Mouse (Mus musculus): ENCODE measurements at regions not wholly inside any gene's neighbourhood (a gene's known extent, or its start where the extent isn't known, plus 50 kb on each side); places are given as distances from the start of the nearest gene placed in this dataset.
A peak's percentile ranks its signal among the peaks of the same experiment; 100 is the strongest.

GRCm38 (mm10) chr16:18683556-18683955 is 53.8 kb upstream of the Sept5 start:
- no peak for ATAC-seq (replicated peaks; ENCODE audit: low read depth, poor library complexity, severe bottlenecking)

GRCm38 (mm10) chr16:18686044-18686761 is 56.4 kb upstream of the Sept5 start:
- ATAC-seq (replicated peaks; ENCODE audit: low read depth, poor library complexity, severe bottlenecking) = no peak

GRCm38 (mm10) chr16:18686916-18687315 is 57.2 kb upstream of the Sept5 start:
- ATAC-seq (replicated peaks; ENCODE audit: low read depth, poor library complexity, severe bottlenecking) = peak; percentile 97

GRCm38 (mm10) chr16:18687367-18687766 is 57.6 kb upstream of the Sept5 start:
- peak; percentile 75 for ATAC-seq (replicated peaks; ENCODE audit: low read depth, poor library complexity, severe bottlenecking)

- ATAC-seq (replicated peaks; ENCODE audit: low read depth, poor library complexity, severe bottlenecking) = no peak
Measured at GRCm38 (mm10) chr16:18695596-18695995, 65.8 kb upstream of the Sept5 start.

GRCm38 (mm10) chr16:18696074-18696819 is 66.5 kb upstream of the Sept5 start:
- ATAC-seq (replicated peaks; ENCODE audit: low read depth, poor library complexity, severe bottlenecking) = peak; percentile 94

- ATAC-seq (replicated peaks; ENCODE audit: low read depth, poor library complexity, severe bottlenecking) = no peak
Measured at GRCm38 (mm10) chr16:18696820-18697168, 67.0 kb upstream of the Sept5 start.

GRCm38 (mm10) chr16:18704126-18704525 is 72.5 kb upstream of the Cldn5 start:
- ATAC-seq (replicated peaks; ENCODE audit: low read depth, poor library complexity, severe bottlenecking) = no peak

GRCm38 (mm10) chr16:18705028-18705648 is 71.5 kb upstream of the Cldn5 start:
- peak; percentile 38 for ATAC-seq (replicated peaks; ENCODE audit: low read depth, poor library complexity, severe bottlenecking)

GRCm38 (mm10) chr16:18711637-18712125 is 65.0 kb upstream of the Cldn5 start:
- no peak for ATAC-seq (replicated peaks; ENCODE audit: low read depth, poor library complexity, severe bottlenecking)

- 0 out of 2 replicates have a peak, but pooled peaks have one; percentile 25 for ATAC-seq (replicated peaks; ENCODE audit: low read depth, poor library complexity, severe bottlenecking)
Measured at GRCm38 (mm10) chr16:18713017-18713416, 63.6 kb upstream of the Cldn5 start.

- no peak for ATAC-seq (replicated peaks; ENCODE audit: low read depth, poor library complexity, severe bottlenecking)
Measured at GRCm38 (mm10) chr16:18715381-18715780, 61.3 kb upstream of the Cldn5 start.

GRCm38 (mm10) chr16:18718040-18718439 is 58.6 kb upstream of the Cldn5 start:
- ATAC-seq (replicated peaks; ENCODE audit: low read depth, poor library complexity, severe bottlenecking) = no peak

GRCm38 (mm10) chr16:18720433-18721233 is 56.0 kb upstream of the Cldn5 start:
- ATAC-seq (replicated peaks; ENCODE audit: low read depth, poor library complexity, severe bottlenecking) = no peak

GRCm38 (mm10) chr16:18723186-18723843 is 53.3 kb upstream of the Cldn5 start:
- no peak for ATAC-seq (replicated peaks; ENCODE audit: low read depth, poor library complexity, severe bottlenecking)

GRCm38 (mm10) chr16:18723874-18724273 is 52.8 kb upstream of the Cldn5 start:
- no peak for ATAC-seq (replicated peaks; ENCODE audit: low read depth, poor library complexity, severe bottlenecking)

- ATAC-seq (replicated peaks; ENCODE audit: low read depth, poor library complexity, severe bottlenecking) = no peak
Measured at GRCm38 (mm10) chr16:18724706-18725105, 51.9 kb upstream of the Cldn5 start.

Measured in common myeloid progenitor, adult 5-6 weeks (primary cell).